Mouse (Mus musculus) testis, adult 2 months (tissue): ENCODE measurements around the gene Fn3k.

Experiments used
- CTCF ChIP-seq: fragments of 200-500 bp; IDR thresholded peaks from 2 replicates; pipeline ENCODE4 v1.5.1; 2012; ENCODE audit warnings: low read depth, mild to moderate bottlenecking, inconsistent platforms, low read length, moderate library complexity; ENCODE audit not compliant: control insufficient read depth, insufficient read depth, insufficient replicate concordance
- POLR2A ChIP-seq: fragments of 200-500 bp; IDR thresholded peaks from 2 replicates; pipeline ENCODE4 v1.6.1; 2012; ENCODE audit warnings: low read depth, mild to moderate bottlenecking, inconsistent platforms, low read length, moderate library complexity; ENCODE audit not compliant: control insufficient read depth

DNA sequence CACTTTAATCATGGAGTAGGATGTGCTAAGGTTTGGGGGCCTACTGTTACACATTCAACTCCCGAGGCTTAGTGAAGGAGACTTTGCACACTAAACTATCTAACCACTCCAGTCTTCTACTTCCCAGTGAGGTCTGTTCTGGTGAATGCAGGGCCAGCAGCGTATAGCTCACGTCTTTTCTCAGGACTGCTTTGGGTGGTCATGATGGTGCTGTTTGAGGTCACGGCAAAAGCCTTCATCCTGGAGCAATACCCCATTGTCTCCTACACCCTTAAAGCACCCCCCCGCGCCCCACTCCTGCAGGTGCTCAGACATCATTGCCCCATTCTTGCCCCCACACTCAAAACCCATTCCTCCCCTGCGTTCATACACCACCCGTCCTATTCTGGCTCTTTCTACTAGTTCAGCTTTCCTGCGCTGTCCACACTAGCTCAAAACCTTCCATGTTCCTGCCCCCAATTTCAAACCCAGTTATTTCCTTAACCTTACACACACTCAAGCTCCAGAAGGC is 16.6 kb downstream of the Fn3k start:
- TF ChIP-seq POLR2A (no peak), CTCF (no peak)
